Mouse (Mus musculus) liver, embryonic 16.5 days (tissue): Measurements from ENCODE around the gene Tpp2. TPM values are rescaled to one million over a fixed set of nuclear protein-coding genes. Genes with fewer than 3 reads are reported as not detected.

Source experiments
- ATAC-seq: fragments of 200-750 bp; cut with Nextera tagmentation; 2 replicates; pipeline ENCODE4 v1.8.0; 2017; ENCODE audit warnings: low read depth, mild to moderate bottlenecking, moderate number of reproducible peaks, moderate library complexity
- H3K27ac ChIP-seq: fragments of 300-500 bp; sonication (generic); 2 replicates; pipeline ENCODE4 v1.5.1; 2014; ENCODE audit warnings: mild to moderate bottlenecking, low read length
- H3K27me3 ChIP-seq: fragments of 300-500 bp; sonication (generic); 2 replicates; pipeline ENCODE4 v1.6.1; 2014; ENCODE audit warnings: low read depth, low read length, mixed read lengths; ENCODE audit not compliant: control insufficient read depth, insufficient read depth
- H3K36me3 ChIP-seq: fragments of 300-500 bp; sonication (generic); 2 replicates; pipeline ENCODE4 v1.6.1; 2014; ENCODE audit warnings: mild to moderate bottlenecking; ENCODE audit not compliant: control insufficient read depth, insufficient read depth
- H3K4me1 ChIP-seq: fragments of 300-500 bp; sonication (generic); 2 replicates; pipeline ENCODE4 v1.6.1; 2014; ENCODE audit warnings: low read depth, low read length, mixed read lengths; ENCODE audit not compliant: control insufficient read depth
- H3K4me2 ChIP-seq: fragments of 300-500 bp; sonication (generic); 2 replicates; pipeline ENCODE4 v1.6.1; 2014; ENCODE audit warnings: low read depth, low read length, mixed read lengths
- H3K4me3 ChIP-seq: fragments of 300-500 bp; sonication (generic); 2 replicates; pipeline ENCODE4 v1.5.1; 2014; ENCODE audit warnings: low read depth, mild to moderate bottlenecking, low read length
- H3K9ac ChIP-seq: fragments of 300-500 bp; sonication (generic); 2 replicates; pipeline ENCODE4 v1.6.1; 2014; ENCODE audit warnings: low read depth, low read length
- H3K9me3 ChIP-seq: fragments of 300-500 bp; sonication (generic); replicated peaks from 2 replicates; pipeline ENCODE4 v1.6.1; 2016; ENCODE audit warnings: low read length; ENCODE audit not compliant: control insufficient read depth
- WGBS: fragments of 180-500 bp; shearing (Covaris S2); extraction: QIAGEN DNeasy Blood & Tissue Kit; methylation state at CpG from one replicate; pipeline ENCODE4 v1.1.7; 2014; ENCODE audit not compliant: insufficient replicate concordance; 5-methylcytosine and 5-hydroxymethylcytosine counted together
- polyA plus RNA-seq: library from polyadenylated mRNA; unstranded; fragments of >200 nt; fragmentation: Nextera tagmentation; extraction: Ambion mirVana; gene quantifications from 2 replicates; pipeline ENCODE4 v1.2.1, GENCODE M21; 2015

The Tpp2 gene
- polyA plus RNA-seq, 1 experiment from 2014 or later: 23.8 TPM

GRCm38 (mm10) chr1:43916854-43917253 is 16.6 kb upstream of the Tpp2 start:
- no peaks in the 10 kb centered on the region for H3K4me1 ChIP-seq
- H3K9ac ChIP-seq: no peak overlapping the region
- H3K27ac ChIP-seq: no peak overlapping the region
- H3K9me3 ChIP-seq: no peaks in the 10 kb centered on the region
- WGBS: 50% methylated on average over 2 of the region's 2 CpGs
- H3K27me3 ChIP-seq: no peaks in the 10 kb centered on the region
- no peak overlapping the region for H3K4me2 ChIP-seq
- ATAC-seq: no peak
- H3K4me3 ChIP-seq: no peak overlapping the region
- no peaks in the 10 kb centered on the region for H3K36me3 ChIP-seq

DNA sequence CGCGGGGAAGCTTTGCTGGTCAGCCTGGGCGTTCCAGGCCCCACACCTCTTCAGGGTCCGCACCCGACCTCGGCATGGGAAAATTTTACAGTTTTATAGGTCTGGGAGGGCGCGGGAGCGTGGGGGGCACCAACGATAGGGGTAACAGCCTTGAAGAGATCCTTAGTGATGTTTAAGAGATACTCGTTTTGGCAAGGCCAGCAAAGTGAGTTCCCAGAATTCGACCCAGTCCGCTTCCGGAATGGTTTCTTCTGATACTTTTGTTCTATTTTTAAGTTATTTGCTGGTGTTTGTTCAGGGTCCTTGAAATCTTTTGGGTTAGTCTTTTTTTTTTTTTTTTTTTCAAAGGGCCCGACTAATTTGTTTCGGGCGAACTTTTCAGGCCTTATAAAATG is 966 bp downstream of the Tpp2 start:
- peaks cover 10% of the 10 kb centered on the region for H3K4me1 ChIP-seq
- H3K27me3 ChIP-seq: no peaks in the 10 kb centered on the region
- H3K9me3 ChIP-seq: no peaks in the 10 kb centered on the region
- H3K4me2 ChIP-seq: peak overlapping the region; percentile 77
- no peak for ATAC-seq
- under 1% methylated on average over 17 of the region's 17 CpGs for WGBS
- H3K9ac ChIP-seq: peak overlapping the region; percentile 98
- H3K27ac ChIP-seq: peak overlapping the region; percentile 99
- H3K36me3 ChIP-seq: no peaks in the 10 kb centered on the region
- H3K4me3 ChIP-seq: peak overlapping the region; percentile 98

- Histone ChIP-seq H3K4me3 (no peak overlapping the region), H3K4me1 (peaks cover 11% of the 10 kb centered on the region), H3K27ac (no peak overlapping the region), H3K4me2 (no peak overlapping the region), H3K36me3 (peaks cover 4% of the 10 kb centered on the region), H3K9me3 (no peaks in the 10 kb centered on the region), H3K9ac (no peak overlapping the region), H3K27me3 (no peaks in the 10 kb centered on the region)
- WGBS: 85% methylated on average over 1 of the region's 1 CpGs
- no peak for ATAC-seq
Observed at GRCm38 (mm10) chr1:43939310-43939709, 5.9 kb downstream of the Tpp2 start.

- peaks cover 4% of the 10 kb centered on the region; the same call in 1 of the 2 replicates for H3K4me1 ChIP-seq
- ATAC-seq: no peak
- H3K9me3 ChIP-seq: no peaks in the 10 kb centered on the region
- no peaks in the 10 kb centered on the region for H3K27me3 ChIP-seq
- H3K9ac ChIP-seq: no peak overlapping the region
- 82% methylated on average over 7 of the region's 7 CpGs for WGBS
- no peak overlapping the region for H3K4me2 ChIP-seq
- peaks cover 4% of the 10 kb centered on the region for H3K36me3 ChIP-seq
- H3K27ac ChIP-seq: no peak overlapping the region
- no peak overlapping the region for H3K4me3 ChIP-seq
Observed at GRCm38 (mm10) chr1:43941476-43942217, 8.2 kb downstream of the Tpp2 start.

GRCm38 (mm10) chr1:43942814-43943213 is 9.4 kb downstream of the Tpp2 start:
- Histone ChIP-seq H3K4me1 (peaks cover 3% of the 10 kb centered on the region; the same call in 1 of the 2 replicates), H3K27me3 (no peaks in the 10 kb centered on the region), H3K9me3 (no peaks in the 10 kb centered on the region), H3K36me3 (peaks cover 7% of the 10 kb centered on the region), H3K27ac (no peak overlapping the region), H3K4me3 (no peak overlapping the region), H3K4me2 (no peak overlapping the region), H3K9ac (no peak overlapping the region)
- WGBS: 35% methylated on average over 2 of the region's 2 CpGs
- ATAC-seq: peak; percentile 74

DNA sequence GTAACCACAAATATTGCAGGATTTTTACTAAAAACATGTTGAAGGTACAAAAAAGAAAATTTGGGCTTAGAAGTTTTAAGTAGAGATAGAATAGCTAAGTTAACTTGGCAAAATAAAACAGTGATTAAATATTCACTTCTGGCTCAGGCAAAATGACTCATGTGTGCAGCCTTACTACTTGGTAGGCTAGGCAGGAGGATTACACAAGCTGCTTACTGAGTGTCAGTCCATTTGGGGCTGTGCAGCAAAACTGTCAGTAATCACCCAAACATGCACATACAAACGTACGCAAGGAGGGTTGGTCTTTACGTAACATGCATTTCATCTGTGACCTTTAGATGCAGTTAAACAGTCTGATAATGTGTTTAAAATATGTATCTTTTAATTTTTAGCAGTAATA is 20.2 kb downstream of the Tpp2 start:
- no peaks in the 10 kb centered on the region for H3K9me3 ChIP-seq
- 89% methylated on average over 3 of the region's 3 CpGs for WGBS
- no peak overlapping the region for H3K4me2 ChIP-seq
- H3K27me3 ChIP-seq: no peaks in the 10 kb centered on the region
- no peak overlapping the region for H3K27ac ChIP-seq
- no peak overlapping the region for H3K9ac ChIP-seq
- no peak for ATAC-seq
- no peaks in the 10 kb centered on the region for H3K4me1 ChIP-seq
- no peak overlapping the region for H3K4me3 ChIP-seq
- peaks cover 23% of the 10 kb centered on the region for H3K36me3 ChIP-seq

DNA sequence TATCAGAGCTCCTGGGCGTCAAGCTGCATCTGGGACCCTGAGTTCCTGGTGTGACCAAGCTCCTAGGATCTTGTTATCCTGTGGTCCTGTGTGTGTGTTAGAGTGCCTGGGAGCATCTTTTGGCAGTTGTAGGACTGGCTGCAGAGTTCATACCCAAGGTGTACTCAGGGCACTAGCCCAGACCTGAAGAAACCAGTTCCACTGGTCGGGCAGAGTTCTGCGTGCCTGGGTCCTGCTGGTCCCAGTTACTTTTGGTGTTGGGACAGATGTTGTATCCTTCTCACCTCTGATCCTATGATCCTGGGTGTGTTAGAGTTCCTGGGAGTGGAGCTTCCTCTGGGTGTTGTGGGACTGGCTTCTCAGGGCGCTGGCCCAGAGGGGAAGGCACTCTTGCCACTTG is 30.9 kb downstream of the Tpp2 start:
- Histone ChIP-seq H3K4me3 (no peak overlapping the region), H3K36me3 (peaks cover 16% of the 10 kb centered on the region), H3K9me3 (no peaks in the 10 kb centered on the region), H3K27me3 (no peaks in the 10 kb centered on the region), H3K4me2 (no peak overlapping the region), H3K9ac (no peak overlapping the region), H3K4me1 (no peaks in the 10 kb centered on the region), H3K27ac (no peak overlapping the region)
- WGBS: 84% methylated on average over 4 of the region's 4 CpGs
- ATAC-seq: no peak

DNA sequence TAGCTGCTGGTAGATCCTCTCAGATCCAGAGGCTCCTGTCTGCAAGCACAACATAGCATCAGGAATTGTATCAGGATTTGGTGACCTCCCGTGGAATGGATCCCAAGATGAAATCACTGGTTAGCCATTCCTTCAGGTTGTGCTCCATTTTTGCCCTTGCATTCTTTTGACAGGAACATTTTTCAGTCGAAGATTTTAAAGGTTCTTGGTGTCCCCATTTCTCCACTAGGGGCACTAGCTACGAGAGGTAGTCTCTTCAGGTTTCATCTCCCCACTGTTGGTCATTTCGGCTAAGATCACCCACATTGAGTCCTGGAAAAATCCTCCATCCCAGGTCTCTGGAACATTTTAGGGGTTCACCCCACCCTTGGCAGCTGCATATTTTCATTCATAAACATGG is 33.3 kb downstream of the Tpp2 start:
- no peak overlapping the region for H3K9ac ChIP-seq
- ATAC-seq: no peak
- no peak overlapping the region for H3K4me2 ChIP-seq
- peaks cover 11% of the 10 kb centered on the region for H3K36me3 ChIP-seq
- WGBS: 71% methylated on average over 4 of the region's 4 CpGs
- H3K4me3 ChIP-seq: no peak overlapping the region
- H3K27me3 ChIP-seq: no peaks in the 10 kb centered on the region
- H3K27ac ChIP-seq: no peak overlapping the region
- no peaks in the 10 kb centered on the region for H3K9me3 ChIP-seq
- H3K4me1 ChIP-seq: no peaks in the 10 kb centered on the region

DNA sequence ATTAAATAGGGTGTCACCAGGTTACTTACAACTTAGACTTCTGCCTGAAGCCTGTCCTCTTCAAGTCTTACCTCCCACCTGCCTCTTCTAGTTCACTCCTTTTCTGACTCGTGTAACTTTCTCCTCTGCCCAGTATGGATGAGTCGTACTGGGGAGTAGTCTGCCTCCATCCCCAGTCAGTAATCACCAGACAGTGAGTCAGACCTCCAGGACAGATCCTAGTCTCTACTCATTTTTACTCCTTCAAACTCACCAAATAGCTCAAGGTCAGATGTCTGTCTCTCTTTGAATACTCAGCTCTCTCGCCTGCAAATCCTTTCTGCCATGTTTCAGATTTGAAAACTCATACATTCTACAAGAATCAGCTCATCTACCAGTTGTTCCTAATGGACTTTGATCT is 35.9 kb downstream of the Tpp2 start:
- WGBS: 75% methylated on average over 3 of the region's 3 CpGs

More for the DNA sequence above, 35.9 kb downstream of the Tpp2 start:
- H3K9ac ChIP-seq: no peak overlapping the region
- H3K4me1 ChIP-seq: no peaks in the 10 kb centered on the region
- no peak overlapping the region for H3K4me2 ChIP-seq
- H3K36me3 ChIP-seq: peaks cover 14% of the 10 kb centered on the region
- H3K4me3 ChIP-seq: no peak overlapping the region
- H3K9me3 ChIP-seq: no peaks in the 10 kb centered on the region
- H3K27ac ChIP-seq: no peak overlapping the region
- H3K27me3 ChIP-seq: no peaks in the 10 kb centered on the region
- no peak for ATAC-seq
